Mouse (Mus musculus): Measurements from ENCODE around the gene Acadvl.

DNA sequence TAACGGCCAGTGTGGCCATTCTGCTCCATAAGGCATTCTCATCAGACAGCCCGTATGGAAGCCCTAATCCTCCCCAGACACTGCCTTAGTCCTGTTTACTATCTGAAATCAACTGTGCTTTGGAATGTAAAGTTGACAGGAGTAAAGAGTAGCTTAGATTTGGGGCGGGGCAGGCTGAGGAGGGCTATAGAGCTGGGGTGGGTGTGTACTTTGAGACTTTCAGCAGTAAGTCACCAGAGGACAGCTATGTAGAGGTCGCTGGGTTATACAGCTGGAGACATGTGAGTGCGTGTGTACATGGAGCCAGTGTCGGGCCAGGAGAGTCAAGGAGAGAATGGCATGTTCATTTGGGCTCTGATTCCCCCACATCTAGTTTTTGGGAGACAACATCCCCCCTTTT is 44.7 kb upstream of the Acadvl start:
- TF ChIP-seq GATA1 (IDR thresholded peaks at IDR 0.05; ENCODE audit: low read length) (no peak), TAL1 (IDR thresholded peaks at IDR 0.05; ENCODE audit: low read length) (no peak)
